Mouse (Mus musculus) kidney, adult 8-10 months (tissue): ENCODE measurements around the gene Tarbp1.
"Not testable (repeated sequence)": the region's sequence is repeated elsewhere in the genome, so short reads cannot be mapped to it uniquely, and the experiment has no call there.

Experiments used
- DNase-seq, 2 experiments: peaks; one replicate each; pipeline ENCODE4 v3.0.0; 2022

Gene Tarbp1

GRCm38 (mm10) chr8:126482938-126483337 is 8.1 kb upstream of the Tarbp1 start:
- DNase-seq: peak; percentile 55 to 86

- no peak for DNase-seq
These were observed 7.5 kb upstream of the Tarbp1 start for GRCm38 (mm10) chr8:126482348-126482720.

- peak; percentile 40 to 63 for DNase-seq
These were observed 6.9 kb upstream of the Tarbp1 start for GRCm38 (mm10) chr8:126481494-126482347.

DNA sequence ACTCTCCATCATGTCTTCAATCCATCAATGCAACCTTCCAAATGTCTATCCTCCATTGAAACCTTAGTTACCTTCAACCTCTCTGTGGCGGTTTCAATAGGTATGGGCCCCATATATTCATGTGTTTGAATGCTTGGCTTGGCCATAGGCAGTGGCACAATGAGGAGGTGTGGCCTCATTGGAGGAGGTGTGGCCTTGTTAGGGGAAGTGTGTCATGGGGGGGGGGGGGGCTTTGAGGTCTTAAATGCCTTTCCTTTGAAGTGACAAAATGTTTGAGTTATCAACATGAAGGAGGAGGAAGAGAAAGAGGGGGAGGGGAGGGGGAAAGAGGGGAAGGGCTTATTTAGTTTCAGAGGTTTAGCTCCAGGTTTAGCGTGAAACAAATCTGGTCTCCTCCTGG is 5.5 kb upstream of the Tarbp1 start:
- no peak for DNase-seq

DNA sequence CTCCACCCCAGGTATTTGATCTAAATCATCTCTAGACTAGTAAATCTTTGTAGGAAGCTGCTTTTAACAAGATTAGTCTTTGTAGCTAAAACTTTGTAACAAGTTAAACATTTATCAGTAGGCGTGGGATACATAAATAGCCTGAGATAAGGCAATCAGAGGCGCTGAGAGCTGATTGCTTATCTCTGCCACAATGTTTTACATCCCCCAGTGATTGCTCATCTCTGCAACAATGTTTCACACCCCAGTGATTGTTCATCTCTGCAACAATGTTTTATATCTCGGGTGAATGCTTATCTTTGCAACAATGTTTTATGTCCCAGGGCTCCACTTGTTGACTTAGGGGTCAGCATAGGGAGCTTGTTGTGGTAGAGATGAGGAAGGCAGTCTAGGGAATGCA is 3.8 kb upstream of the Tarbp1 start:
- no peak for DNase-seq

DNA sequence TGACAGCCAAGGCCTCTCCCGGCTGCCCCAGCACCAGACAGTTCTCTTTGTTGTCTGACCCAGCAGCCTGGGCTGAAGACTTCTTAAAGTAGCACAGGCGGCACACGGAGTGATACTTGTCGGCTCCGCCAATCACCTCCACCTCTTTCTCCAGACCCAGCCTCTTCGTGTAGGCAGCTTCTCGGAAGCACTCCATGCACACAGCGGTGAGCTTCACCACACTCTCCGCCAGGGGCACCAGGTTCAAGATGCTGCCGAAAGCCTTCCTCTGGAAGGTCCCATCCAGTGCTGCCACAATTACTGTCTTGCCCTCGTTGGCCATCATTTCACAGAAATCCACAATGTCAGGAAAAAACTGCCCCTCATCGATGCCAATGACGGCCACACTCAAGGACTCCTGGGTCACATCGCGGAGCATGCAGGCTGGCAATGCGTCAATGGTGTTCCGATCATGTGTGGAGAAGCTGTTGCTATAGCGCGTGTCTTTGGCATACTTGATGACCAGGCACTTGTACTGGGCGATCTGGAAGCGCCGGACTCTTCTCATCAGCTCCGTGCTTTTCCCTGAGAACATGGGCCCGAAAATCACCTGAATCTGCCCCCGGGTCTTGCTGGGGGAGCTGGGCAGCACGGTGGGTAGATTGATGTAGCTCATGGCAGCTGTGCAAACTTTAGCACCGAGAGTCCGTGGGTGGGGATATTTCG is 1.4 kb upstream of the Tarbp1 start:
- not testable (repeated sequence) for DNase-seq

DNA sequence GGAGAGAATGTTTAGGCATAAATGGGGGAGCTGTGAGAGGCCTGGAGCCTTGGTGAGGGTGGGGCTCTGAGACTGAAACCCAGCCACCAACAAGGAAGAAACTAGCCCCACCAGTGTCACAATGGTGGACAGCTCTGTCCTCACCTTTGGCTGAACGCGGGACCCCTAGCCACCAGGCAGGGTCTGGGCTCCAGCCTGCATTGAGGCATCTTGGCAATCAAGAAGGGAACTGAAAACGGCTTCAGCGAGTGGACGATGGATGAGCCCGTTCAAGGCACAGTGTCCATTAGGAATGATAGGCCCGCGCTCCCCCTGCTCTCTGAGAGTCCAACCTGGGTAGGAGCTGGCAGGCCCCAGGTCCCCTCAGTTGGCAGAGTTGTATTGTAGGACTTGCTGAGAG is 873 bp upstream of the Tarbp1 start:
- not testable (repeated sequence) for DNase-seq

GRCm38 (mm10) chr8:126473802-126474298 is 1.0 kb downstream of the Tarbp1 start:
- DNase-seq: no peak

GRCm38 (mm10) chr8:126464071-126464470 is 10.8 kb downstream of the Tarbp1 start:
- DNase-seq: no peak

GRCm38 (mm10) chr8:126461735-126462134 is 13.1 kb downstream of the Tarbp1 start:
- DNase-seq: no peak

DNA sequence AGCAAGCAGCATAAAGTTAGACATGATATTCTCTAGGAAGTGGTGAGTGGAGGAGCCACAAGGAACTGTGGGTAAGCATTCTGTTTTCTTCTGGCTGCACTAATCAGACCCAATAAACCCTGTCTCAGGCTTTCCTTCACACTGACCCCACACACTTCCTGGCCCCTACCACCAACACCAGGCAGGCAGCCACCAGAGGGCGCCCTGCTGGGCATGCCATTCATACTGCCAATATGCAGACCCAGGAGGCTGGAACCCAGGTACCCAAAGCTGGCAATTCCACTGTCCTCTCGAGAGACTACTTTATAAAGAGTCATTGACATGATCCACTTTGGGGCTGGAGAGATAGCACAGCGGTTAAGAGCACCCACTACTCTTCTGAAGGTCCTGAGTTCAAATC is 14.6 kb downstream of the Tarbp1 start:
- peak in 1 of 2 experiments; percentile 47 for DNase-seq

DNA sequence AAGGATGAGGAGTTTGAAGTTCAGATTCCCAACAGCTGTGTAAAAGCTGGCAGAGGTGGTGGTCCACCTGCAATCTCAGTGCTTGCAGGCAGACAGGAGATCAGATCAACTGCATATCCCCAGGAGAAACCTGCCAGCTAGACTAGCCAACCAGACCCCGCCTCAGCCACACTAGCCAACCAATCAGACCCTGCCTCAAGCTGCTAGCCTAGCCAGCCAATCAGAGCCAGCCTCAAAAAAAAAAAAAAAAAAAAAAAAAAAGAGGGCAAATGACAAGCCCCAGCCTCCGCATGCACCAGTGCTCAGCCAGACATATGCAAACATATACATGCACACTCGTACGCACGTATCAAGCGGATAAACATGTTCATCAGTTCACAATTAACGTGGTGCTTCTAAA is 19.5 kb downstream of the Tarbp1 start:
- no peak for DNase-seq

- DNase-seq: no peak
These were observed 23.7 kb downstream of the Tarbp1 start for GRCm38 (mm10) chr8:126451158-126451557.

DNA sequence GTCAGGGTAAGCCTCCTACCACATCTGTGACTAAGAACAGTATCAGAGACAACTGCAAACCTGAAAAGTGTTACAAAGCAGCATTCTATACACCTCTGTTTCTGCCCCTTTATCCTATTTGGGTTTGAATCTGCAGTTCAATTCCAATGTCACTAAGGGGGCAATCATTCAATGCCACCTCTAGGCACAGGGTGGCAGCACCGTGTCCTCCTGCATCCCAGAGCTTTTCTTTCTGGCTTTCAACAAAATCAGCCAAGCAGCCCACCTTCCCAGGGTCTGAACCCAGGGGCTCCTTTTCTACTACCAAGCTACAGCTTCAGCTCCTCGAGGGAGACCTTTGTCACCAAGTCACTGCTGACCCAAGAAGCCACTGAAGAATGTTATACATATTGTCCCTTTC is 35.9 kb downstream of the Tarbp1 start:
- no peak for DNase-seq

DNA sequence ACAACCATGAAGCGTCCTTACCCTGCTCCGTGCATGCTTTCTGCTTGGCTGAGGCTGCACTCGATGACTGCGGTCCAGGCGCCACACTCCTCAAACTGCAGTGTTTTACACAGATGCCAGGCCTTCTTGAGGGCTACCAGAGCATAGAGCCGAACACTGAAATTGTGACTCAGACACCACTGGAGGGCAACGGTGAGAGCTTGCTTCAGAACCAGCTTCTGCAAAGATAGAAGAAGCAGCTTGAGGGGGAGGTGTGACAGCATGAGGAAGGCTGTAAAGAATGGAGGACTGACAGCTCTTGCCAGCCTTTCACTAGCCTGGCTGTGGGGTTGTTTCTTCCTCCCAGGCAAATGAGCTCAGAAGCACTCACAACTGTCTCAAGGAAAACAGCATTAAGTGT is 41.0 kb downstream of the Tarbp1 start:
- DNase-seq: no peak

DNA sequence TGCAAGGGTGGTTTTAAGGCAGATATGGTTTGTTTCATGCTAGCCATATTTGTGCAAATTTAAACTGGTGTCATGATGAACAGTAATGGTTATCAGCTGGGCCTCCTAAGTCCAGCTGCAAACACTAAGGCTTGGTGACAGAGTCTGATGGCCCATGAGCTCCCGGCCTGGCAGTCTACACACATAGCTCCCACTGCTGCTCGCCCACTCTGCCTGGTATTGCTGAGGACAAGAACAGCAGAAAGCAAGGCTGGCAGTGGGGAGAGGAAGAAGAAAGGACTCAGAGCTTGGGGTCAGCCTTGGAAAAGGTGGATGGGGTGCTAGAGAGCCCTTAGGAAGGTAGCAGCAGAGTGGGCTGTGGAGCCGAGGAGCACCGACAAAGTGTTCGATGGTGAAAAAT is 45.2 kb downstream of the Tarbp1 start:
- no peak for DNase-seq

DNA sequence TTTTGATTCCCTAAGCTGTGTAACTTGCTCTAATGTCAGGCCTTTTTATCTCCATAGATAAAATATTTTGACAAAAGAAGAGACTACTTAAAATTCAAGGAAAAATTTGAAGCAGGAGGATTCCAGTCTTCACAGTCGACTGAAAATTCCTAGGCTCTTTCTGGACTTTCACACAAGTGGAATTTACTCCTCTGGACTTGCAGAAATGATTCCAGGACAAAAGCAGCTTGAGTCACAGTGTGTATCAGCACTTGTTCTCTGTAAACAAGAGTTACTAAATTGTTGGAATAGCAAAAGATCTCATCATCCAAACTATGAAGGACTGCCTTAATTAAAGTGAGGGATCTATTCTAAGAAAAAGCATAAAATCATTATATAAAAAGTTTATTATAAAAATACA is 49.9 kb downstream of the Tarbp1 start:
- DNase-seq: peak in 1 of 2 experiments; percentile 22

GRCm38 (mm10) chr8:126424163-126424562 is 50.7 kb downstream of the Tarbp1 start:
- peak; percentile 57 to 64 for DNase-seq

DNA sequence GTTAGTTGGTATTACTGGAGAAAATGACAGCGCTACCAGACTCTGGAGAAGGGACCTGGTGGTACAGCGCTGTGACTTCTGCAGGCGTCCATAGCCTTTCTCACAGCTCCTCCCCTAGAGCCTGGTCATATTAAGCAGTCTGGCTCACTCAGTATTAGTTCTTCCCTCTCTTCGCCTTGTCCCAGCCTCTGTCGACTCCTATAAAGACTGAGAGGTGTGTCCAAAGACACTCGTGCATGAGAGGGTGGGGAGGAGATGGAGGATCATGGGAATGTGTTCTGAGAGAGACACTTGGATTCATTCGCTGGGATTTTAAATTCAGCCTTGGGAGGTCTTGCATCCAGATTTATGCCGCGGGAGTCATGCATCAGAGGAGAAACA is 52.0 kb downstream of the Tarbp1 start:
- DNase-seq: peak; percentile 54 to 57

DNA sequence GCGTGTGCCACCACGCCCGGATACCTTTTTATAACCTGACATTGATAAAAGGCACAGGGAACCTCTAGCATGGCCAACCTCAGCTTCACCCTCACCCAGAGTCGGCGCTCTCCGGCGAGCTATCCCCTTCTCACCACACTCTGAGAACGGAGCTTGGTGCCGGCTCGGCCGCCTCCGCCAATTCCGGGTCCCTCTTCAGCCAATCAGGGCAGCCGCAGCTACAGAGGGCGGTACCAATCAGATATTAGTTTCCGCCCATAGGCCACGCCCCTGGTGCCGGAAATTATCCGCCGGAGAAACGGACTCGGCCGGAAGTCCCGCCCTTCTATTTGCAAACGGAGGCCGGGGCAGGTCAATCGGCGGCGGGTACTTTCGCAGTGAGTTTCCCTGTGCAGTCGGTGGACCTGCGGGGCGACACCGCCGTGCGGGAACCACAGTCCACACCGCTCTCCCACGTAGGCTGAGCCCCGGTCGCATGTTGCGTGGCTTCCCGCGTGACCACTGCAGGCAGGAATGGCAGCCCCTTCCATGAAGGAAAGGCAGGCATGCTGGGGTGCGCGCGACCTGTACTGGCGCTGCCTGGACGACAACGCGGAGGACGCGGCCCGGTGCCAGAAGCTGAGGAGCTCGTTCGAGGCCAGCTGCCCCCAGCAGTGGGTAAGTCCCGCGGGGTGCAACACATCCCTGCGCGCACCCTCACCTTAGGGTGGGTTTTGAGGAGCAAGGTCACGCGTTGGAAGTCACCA is 52.5 kb downstream of the Tarbp1 start, which contains the start of gene Coa6:
Coa6 (plus strand) TSS at position 342 of the 746 bp plus-strand sequence.
- DNase-seq: peak; percentile 97 to 99

DNA sequence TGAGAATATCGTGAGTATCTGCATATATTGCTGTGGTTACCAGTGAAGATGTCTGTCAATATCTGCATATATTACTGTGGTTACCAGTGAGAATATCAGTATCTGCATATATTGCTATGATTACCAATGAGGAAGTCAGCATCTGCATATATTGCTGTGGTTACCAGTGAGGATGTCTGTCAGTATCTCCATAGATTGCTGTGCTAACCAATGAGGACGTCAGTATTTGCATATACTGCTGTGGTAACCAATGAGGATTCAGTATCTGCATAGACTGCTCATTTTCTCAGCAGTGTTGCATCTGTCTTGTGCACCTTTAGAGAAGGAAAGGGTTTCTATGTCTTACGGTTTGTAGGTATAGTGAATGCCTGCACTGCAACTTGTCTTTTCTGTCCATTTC is 54.0 kb downstream of the Tarbp1 start:
- no peak for DNase-seq

DNA sequence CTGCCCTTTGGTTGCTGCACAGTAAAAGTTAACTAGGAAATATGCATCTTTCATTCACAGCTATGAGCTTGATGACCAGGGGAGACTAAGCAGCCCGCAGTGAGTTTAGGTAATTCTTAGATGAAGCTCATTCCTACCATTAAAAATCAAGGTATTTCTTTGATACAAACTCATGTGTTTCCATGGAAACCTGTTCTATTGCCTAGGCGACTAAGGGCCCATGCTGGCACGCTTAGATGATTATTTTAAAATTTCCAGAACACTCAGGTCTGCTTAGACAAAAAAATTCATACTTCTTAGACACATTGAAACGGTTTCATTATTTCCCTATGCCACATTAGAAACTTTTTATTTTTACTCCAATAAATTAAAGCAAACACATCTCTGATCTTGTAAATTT is 69.8 kb downstream of the Tarbp1 start:
- no peak for DNase-seq

DNA sequence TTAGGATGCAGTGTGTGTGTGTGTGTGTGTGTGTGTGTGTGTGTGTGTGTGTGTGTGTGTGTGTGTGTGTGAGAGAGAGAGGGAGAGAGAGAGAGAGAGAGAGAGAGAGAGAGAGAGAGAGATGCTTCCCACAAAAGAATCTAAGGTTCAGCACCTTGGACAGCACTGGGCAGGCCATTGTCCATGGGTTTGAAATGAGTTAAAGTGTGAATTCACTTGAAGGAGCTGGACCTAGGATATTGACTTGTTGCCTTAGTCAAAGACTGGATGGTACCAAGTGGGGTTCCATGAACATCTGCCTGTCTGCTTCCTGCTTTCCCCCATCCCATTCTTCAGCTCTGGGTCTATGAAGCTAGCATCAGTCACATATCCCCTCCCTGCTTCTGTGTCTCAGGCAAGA is 70.3 kb downstream of the Tarbp1 start:
- not testable (repeated sequence) for DNase-seq
